Mouse (Mus musculus) C3H10T1/2 (cell line): ENCODE data around the gene Vmn1r169. TPM values are rescaled to one million over a fixed set of nuclear protein-coding genes. Genes with fewer than 3 reads are reported as not detected.

Experiments used
- polyA plus RNA-seq, 2 experiments: library from polyadenylated mRNA; unstranded; fragments of >200 nt; fragmentation: generic; extraction: Trizol; gene quantifications; one replicate each; pipeline ENCODE4 v1.2.1; 2012; ENCODE audit warnings: missing spikeins in 2 of 2

Gene Vmn1r169
- polyA plus RNA-seq, result not detected

GRCm38 (mm10) chr7:23575226-23575625 lies at the start of gene Vmn1r169:
Gene Vmn1r169 (plus strand): TSS chr7:23575526.

GRCm38 (mm10) chr7:23539432-23539831 lies 35.9 kb upstream of the Vmn1r169 start, which contains the start of gene Vmn1r168:
Gene Vmn1r168 (plus strand): TSS chr7:23539732.

GRCm38 (mm10) chr7:23605875-23606274 lies 30.5 kb downstream of the Vmn1r169 start, which contains the start of gene Vmn1r170:
Gene Vmn1r170 (plus strand): TSS chr7:23606175.

Other genes starting within 250 kb of the Vmn1r169 start
- not detected for gene Nlrp5, start 189.6 kb upstream of the Vmn1r169 start, polyA plus RNA-seq
- not detected for gene Vmn1r167, start 68.3 kb upstream of the Vmn1r169 start, polyA plus RNA-seq
- not detected for gene Vmn1r168, start 35.8 kb upstream of the Vmn1r169 start, polyA plus RNA-seq
- not detected for gene Vmn1r170, start 30.6 kb downstream of the Vmn1r169 start, polyA plus RNA-seq
- gene Vmn1r171, start 55.2 kb downstream of the Vmn1r169 start, polyA plus RNA-seq, result not detected
- not detected for gene Vmn1r172, start 82.8 kb downstream of the Vmn1r169 start, polyA plus RNA-seq
- gene Vmn1r173, start 125.2 kb downstream of the Vmn1r169 start, polyA plus RNA-seq, result not detected
- gene Vmn1r174, start 176.7 kb downstream of the Vmn1r169 start, polyA plus RNA-seq, result not detected
- gene Vmn1r175, start 235.1 kb downstream of the Vmn1r169 start, polyA plus RNA-seq, result not detected